Mouse (Mus musculus) inflammation-experienced regulatory T-cells, adult 6 months (primary cell): ENCODE results near the gene Apex1. TPM values are rescaled to one million over a fixed set of nuclear protein-coding genes. Genes with fewer than 3 reads are reported as not detected.
A peak's percentile ranks its signal among the peaks of the same experiment; 100 is the strongest.
"Not testable (repeated sequence)": the region's sequence is repeated elsewhere in the genome, so short reads cannot be mapped to it uniquely, and the experiment has no call there.

Experiments
- ATAC-seq: one replicate; pipeline ENCODE4 v1.8.0; 2017
- polyA plus RNA-seq, 3 experiments: library from polyadenylated mRNA; unstranded; fragments of 100-300 nt; shearing (Covaris generic); gene quantifications; one replicate each; pipeline ENCODE4 v1.2.1; 2017

The Apex1 gene
- polyA plus RNA-seq = 100 to 1,000 TPM in 1 of 3 experiments, 10 to 100 TPM in 2; 54.2 to 100 (median 91.0) TPM

- ATAC-seq = peak; percentile 95
These were observed at the start of gene Apex1, which contains the start of gene Osgep for GRCm38 (mm10) chr14:50924281-50925064. Gene Apex1 (plus strand): TSS chr14:50924968. Gene Osgep (minus strand): TSS chr14:50924893.

GRCm38 (mm10) chr14:50875175-50875574, 49.6 kb upstream of the Apex1 start:
- no peak for ATAC-seq

GRCm38 (mm10) chr14:50875591-50876230, 49.1 kb upstream of the Apex1 start:
- no peak for ATAC-seq

GRCm38 (mm10) chr14:50876236-50876950, 48.4 kb upstream of the Apex1 start:
- ATAC-seq = no peak

GRCm38 (mm10) chr14:50891621-50892020, 33.1 kb upstream of the Apex1 start:
- no peak for ATAC-seq

GRCm38 (mm10) chr14:50892091-50892490, 32.7 kb upstream of the Apex1 start:
- no peak for ATAC-seq

- ATAC-seq = no peak
These were observed 32.0 kb upstream of the Apex1 start for GRCm38 (mm10) chr14:50892541-50893459.

- ATAC-seq = no peak
These were observed 29.4 kb upstream of the Apex1 start for GRCm38 (mm10) chr14:50895407-50895806.

GRCm38 (mm10) chr14:50895985-50896746, 28.6 kb upstream of the Apex1 start:
- ATAC-seq = no peak

- ATAC-seq = no peak
These were observed 27.9 kb upstream of the Apex1 start for GRCm38 (mm10) chr14:50896747-50897373.

- ATAC-seq = no peak
These were observed 27.4 kb upstream of the Apex1 start, which contains the start of gene Klhl33 for GRCm38 (mm10) chr14:50897374-50897765. Gene Klhl33 (minus strand): TSS chr14:50897507.

GRCm38 (mm10) chr14:50897992-50898391, 26.8 kb upstream of the Apex1 start:
- not testable (repeated sequence) for ATAC-seq

- no peak for ATAC-seq
These were observed 20.6 kb upstream of the Apex1 start for GRCm38 (mm10) chr14:50903973-50904827.

- ATAC-seq = no peak
These were observed 20.0 kb upstream of the Apex1 start for GRCm38 (mm10) chr14:50904828-50905129.

- ATAC-seq = not testable (repeated sequence)
These were observed 19.4 kb upstream of the Apex1 start for GRCm38 (mm10) chr14:50905327-50905726.

- ATAC-seq = no peak
These were observed 16.6 kb upstream of the Apex1 start for GRCm38 (mm10) chr14:50908126-50908525.

- ATAC-seq = no peak
These were observed 13.4 kb upstream of the Apex1 start for GRCm38 (mm10) chr14:50911356-50911755.

GRCm38 (mm10) chr14:50923437-50923836, 1.3 kb upstream of the Apex1 start:
- not testable (repeated sequence) for ATAC-seq

GRCm38 (mm10) chr14:50925111-50925920, 548 bp downstream of the Apex1 start:
- ATAC-seq = peak; percentile 11
